Mouse (Mus musculus): ENCODE data around the gene Ier5l. TPM values are rescaled to one million over a fixed set of nuclear protein-coding genes. Genes with fewer than 3 reads are reported as not detected.

Ier5l gene
- total RNA-seq, 2 experiments from 2014 or later, result 4.1 to 6.9 TPM

DNA sequence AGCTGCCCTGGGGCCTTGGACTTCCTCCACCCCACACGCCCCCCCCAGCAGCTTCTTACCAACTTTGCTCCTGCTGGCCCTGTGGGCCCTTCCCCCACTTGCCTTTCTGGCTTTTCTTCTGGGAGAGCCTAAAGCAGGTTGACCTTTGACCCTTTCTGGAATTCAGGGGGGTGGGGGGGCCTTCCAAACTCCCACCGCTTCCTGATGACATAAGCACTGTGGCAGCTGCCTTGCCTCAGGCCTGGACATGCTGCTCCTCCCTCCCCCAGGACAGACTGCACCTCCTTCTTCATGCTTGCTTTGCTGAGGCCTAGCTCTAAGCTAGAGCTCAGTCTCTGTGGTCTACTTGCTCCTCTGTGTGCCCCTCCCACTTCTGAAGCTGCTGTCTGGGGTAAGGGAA, 28.7 kb downstream of the Ier5l start:
- intact Hi-C loops (cut with DNase I), result loop anchor here (5.0 kb wide), 1 partner anchor 102 kb away; no protein-coding TSS in a partner anchor

DNA sequence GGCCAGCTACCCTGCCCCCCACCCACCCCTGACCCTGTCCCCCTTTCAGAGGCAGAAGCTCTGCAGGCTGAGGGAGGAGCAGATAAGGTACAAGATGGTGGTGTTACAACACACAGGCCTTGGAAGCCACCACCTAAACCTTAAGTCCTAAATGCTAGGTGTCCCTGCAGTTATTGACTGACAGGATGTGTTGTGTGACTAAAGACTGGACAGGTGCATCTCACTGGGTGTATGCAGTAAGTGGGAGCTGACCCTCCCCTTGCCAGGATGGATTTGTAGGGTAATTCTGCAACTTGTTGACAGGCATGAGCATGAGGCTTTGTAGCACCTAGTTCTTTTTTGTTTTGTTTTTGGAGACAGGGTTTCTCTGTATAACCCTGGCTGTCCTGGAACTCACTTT, 29.6 kb downstream of the Ier5l start:
- DNase-seq (ENCODE audit: low spot score), result no peak
- intact Hi-C loops (cut with DNase I), result no loop called here

More for the DNA sequence above, 28.7 kb downstream of the Ier5l start:
- DNase-seq (ENCODE audit: low spot score), result peak; percentile 39

DNA sequence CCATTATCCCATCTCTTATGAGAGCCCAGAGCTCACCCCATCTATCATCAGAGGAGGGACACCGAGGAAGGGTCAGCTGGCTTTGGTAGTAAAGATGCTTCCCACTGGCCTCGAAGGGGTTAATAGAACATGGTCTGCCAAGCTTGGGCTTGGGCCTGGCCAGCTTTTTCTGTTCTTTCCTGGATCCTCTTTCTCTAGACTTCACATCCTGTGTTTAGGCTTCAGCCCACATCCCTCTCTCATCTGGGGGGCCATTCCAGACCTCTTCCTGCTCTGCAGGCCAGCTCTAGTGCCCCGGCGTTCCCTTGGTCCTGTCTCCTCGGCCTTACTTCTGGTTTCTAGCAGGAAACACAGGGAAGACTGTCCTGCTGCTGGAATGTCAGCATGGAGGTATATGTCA, 30.0 kb downstream of the Ier5l start:
- intact Hi-C loops (cut with DNase I), result no loop called here
- no peak for DNase-seq (ENCODE audit: low spot score)

DNA sequence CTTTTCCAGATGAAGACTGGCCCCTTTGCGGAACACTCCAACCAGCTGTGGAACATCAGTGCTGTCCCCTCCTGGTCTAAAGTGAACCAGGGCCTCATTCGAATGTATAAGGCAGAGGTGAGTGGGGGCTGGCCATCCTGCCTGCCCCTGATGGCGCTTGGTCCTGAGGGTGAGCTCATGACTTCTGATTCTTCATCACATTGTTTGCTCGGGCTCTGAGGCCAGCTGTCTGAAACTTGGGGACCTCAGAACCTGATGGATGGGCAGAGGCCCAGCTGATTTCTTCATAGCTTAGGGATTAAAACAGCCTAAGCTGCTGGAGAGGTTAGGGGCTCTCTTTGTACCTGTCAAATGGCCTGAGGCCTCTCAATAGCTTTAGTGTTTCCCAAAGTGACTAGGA, 30.7 kb downstream of the Ier5l start:
- intact Hi-C loops (cut with DNase I), result no loop called here
- DNase-seq (ENCODE audit: low spot score), result no peak

DNA sequence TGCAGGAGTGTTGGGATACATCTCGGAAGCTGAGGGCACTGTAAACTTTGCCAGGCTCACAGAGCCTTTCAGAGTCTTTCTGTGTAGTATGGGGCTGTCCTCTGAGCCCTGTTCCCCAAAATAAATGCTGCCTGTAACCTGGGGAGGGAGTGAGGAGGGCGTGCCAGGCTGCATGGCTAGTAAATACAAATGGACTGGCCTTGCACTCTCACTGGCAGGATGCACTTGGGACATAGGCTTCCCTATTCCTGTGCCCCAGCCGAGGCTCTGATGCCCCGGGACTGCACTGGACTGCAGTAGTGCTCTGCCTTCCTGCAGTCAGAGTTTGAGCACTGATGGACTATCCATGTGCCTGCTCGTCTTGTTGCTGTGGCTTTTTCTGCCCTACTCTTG, 31.5 kb downstream of the Ier5l start:
- DNase-seq (ENCODE audit: low spot score), result no peak
- intact Hi-C loops (cut with DNase I), result no loop called here

DNA sequence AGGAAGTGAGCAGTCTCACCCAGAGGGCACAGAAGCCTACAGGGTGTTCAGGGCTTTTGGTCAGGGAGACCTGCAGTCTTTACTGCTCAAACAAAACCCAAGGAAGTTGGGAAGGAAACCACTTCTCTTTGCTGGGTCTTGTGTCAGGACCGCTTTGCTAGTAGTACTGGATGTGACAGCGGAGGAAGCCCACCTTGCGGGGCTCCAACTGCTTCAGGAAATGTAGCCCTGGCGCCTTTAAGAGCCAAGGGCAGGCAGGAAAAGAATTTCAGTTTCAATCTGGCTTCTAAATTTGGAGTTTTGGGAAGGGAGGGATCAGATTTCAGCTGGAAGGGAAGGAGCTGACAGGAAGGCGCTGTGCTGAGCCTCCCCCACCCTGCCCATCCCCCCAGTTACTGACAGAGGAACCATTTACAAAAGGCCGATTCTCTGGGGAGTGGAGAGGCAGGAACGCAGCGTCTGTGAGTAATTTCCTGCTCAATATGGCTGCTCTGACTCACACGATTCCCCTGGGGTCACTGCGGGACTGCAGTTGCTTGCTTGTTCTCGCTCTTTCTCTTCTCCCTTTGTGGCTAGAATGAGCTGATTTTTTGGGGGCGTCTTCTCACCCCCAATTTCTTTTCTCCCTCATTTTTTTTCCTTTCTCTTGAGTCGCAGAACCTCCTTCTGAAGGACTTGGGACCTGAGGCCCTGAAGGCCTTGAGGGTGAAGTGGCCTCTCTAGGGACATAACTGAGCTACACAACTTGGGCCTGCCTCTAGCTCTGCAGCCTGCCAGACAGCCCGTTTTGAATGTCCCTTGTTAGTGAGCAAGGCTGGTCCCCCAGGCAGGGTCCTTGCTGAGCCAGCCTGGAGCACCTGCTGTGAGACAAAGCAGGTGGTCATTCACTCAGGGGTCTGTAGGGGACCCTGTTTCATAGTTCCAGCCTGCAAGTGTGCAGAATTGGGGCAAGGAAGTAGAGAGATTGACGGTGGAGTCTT, 32.2 kb downstream of the Ier5l start:
- intact Hi-C loops (cut with DNase I), result loop anchor here (1.0 kb wide), 1 partner anchor 28 kb away; no protein-coding TSS in a partner anchor
- peak; percentile 85 for DNase-seq (ENCODE audit: low spot score)

DNA sequence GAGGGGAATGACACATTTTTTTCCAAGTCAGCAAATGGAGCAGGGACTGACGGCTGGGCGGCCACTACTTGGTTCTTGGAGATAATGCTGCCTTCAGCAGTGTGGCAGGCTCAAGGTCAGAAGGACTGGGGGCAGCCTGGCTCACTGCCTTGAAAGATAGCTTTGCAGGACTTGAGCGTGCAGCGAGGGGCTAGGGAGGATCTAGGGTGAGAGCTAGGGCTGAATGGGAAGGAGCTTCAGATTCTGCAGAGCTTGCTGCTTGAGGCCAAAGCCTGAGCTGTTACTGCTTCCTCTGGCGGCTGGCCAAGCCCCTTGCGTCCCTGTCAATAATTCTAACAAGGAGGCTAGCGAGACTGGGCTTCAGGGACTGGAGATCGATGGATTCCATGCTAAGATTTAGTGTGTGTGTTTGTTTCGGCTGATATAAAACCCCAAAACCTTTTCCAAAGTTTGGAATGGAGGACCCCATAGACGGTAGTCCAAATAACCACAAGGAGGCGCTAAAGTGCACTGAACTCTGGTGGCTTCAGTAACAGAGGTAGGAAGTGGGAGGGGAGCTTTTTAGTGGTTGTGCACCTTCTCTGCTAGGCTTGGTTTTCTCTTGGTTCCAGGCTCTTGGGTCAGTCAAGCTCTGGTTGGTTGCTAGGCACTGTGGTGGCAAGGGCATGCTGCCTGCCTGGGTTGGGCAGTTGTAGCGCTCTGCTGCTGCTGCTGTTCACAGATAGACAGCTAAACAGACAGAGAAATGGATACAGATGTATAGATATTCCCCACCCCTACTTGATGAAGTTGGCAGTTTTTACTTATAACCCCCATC, 33.1 kb downstream of the Ier5l start:
- intact Hi-C loops (cut with DNase I), result loop anchor here (1.0 kb wide), 1 partner anchor 29 kb away; no protein-coding TSS in a partner anchor
- DNase-seq (ENCODE audit: low spot score), result peak; percentile 58

DNA sequence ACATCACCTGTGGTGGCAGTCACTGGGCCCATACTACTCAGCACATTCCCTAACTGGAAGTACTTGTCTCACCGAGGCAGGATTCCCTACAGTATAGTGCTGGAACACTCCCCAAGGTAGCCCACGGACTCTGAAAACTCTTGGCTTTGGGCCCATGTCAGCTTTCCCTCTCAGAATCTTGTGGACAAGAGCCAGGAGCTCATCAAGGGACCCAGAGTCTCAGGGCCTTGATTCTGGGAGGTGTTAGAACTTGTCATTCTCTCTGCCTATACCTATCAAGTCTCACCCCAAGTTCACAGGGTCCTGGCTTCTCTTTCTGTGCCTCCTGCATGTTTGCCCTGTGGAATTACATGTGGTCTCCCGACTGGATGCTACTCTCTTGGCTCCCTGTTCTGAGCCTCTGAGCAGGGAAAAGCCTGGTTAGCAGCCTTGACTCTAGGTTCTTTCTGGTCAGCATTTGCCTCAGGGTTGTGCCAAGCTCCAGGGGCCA, 33.8 kb downstream of the Ier5l start:
- intact Hi-C loops (cut with DNase I), result no loop called here
- DNase-seq (ENCODE audit: low spot score), result no peak

DNA sequence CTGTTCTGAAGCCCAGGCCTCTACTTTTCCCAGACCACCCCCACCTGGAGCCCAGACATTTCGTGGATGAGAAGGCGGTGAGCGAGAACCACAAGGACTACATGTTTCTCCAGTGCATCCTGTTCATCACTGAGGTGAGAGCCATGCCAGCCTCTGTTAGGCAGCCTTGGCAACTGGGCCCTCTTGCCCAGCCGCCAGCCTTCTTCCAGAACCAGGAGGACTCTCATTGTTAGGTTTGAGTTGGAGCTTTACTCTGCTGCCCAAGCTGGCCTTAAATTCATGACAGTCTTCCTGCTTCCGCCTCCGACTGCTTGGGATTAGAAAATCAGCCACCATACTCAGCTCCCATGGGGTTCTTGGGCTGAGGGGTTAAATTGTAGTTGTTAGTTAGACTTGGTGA, 34.4 kb downstream of the Ier5l start:
- no peak for DNase-seq (ENCODE audit: low spot score)
- intact Hi-C loops (cut with DNase I), result loop anchor here (5.0 kb wide), 1 partner anchor 338 kb away; no protein-coding TSS in a partner anchor

DNA sequence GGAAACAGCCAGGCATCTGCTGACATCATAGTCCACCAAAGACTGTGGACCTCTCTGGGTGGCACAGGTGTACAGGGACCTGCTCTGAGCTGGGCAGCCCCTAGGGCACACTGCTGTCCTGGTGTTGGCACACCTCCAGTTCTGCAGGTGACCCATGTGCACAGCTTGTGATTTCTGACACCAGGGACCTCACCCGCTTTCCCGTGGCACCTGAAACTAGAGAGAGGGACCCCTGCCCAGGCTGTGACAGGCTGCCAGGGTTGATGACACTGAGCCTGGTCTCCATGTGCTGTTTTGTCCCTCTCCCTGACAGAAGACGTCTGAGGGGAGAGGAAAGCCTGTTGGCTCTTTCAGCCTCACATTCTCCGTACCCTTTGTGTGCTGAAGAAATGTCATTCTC, 36.2 kb downstream of the Ier5l start:
- intact Hi-C loops (cut with DNase I), result loop anchor here (2.0 to 5.0 kb wide), 2 partner anchors 175 to 340 kb away; no protein-coding TSS in a partner anchor
- DNase-seq (ENCODE audit: low spot score), result no peak

DNA sequence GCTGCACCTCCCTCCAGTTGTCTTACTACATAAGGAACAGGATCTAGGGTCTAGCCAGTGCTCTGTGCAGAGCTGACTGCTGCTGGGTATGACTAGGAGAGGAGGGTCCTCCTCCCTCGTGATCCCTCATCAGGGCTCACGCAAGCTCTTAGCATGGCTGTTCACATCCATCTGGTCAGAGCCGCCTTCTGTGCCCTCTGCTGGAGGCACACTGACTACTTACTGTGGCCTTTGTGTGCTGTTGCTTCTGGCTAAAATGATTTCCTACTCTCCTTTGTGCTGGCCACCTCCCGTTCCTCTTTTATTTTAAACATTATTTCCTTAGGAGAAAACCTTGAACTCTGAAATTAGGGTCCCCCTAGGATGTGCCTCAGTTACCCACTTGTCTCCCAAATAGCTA, 37.2 kb downstream of the Ier5l start:
- intact Hi-C loops (cut with DNase I), result loop anchor here (2.0 to 5.0 kb wide), 2 partner anchors 176 to 340 kb away; no protein-coding TSS in a partner anchor
- DNase-seq (ENCODE audit: low spot score), result no peak

DNA sequence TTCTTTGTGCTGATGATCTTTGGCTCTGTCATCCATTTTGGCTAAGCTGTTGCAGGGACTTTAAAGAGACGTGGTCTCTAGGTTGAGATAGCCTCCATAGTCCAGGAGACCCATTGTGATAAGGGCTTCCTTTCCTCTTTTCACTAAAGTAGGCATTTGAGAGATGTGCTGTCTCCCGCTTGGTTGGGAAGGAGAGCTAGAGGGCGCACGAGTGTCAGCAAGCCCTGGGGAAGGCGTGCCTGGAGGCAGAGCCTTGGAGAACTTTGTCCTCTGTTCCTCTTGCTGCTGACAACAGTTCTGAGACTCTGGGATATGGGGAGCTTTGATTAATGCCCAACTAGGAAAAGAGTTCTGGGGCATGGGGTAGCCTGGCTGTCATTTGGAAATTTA, 37.9 kb downstream of the Ier5l start:
- DNase-seq (ENCODE audit: low spot score), result no peak
- intact Hi-C loops (cut with DNase I), result loop anchor here (2.0 to 5.0 kb wide), 2 partner anchors 177 to 341 kb away; no protein-coding TSS in a partner anchor

DNA sequence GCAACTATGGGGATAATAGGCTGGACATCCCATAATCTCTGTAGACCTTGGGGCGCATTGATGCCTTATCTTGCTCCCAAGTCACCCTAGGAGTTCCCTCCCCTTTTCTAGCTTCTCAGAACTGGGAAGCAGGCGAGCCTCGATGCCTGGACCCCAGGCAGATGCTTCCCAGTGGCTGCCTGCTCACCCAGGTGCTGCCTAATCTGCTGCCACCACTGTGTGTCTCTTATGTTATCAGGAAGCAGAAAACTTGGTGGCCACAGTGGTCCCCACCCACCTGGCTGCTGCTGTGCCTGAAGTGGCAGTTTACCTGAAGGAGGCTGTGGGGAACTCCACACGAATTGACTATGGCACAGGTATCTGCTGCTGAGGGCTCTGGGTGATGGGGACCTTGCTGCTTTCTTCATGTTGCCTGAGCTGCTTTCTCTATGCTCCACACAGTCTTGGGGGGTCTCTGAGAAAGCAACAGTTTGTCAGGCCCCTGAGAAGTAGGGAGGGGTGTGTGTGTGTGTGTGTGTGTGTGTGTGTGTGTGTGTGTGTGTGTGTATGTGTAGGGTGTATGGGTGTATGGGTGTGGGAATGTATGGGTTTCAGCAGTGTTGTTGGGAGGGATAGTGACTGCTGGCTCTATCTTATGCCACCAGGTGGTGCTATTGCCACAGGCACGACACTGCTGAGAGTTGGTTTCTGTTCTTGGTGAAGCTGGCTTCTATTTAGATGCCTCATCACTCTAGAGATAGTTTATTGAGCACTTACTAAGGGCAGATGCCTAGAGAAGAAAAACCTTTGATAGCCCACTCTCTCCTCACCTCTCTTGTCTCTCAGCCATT, 38.5 kb downstream of the Ier5l start:
- intact Hi-C loops (cut with DNase I), result loop anchor here (2.0 to 5.0 kb wide), 4 partner anchors 177 to 499 kb away; no protein-coding TSS in a partner anchor
- peak; percentile 40 for DNase-seq (ENCODE audit: low spot score)

DNA sequence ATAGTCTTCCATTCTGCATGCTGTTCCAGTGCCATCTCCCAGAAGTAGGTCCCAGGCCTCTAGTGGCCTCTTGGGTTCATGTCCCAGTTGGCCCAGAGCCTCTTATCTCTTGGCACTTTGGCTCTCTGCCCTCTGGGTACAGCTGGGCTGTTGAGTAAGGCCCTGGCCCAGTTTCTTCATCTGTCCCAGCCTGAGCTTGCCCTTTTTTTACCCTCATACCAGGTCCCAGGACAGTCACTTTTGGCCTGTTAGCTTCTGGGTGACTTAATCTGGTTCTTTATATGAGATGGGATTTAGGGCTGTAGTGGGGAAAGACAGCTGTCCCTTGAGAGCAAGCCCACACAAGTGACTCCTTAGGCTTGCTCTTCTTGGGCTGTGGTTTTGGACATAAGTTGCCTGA, 44.9 kb downstream of the Ier5l start:
- no peak for DNase-seq (ENCODE audit: low spot score)
- intact Hi-C loops (cut with DNase I), result no loop called here

Other genes starting within 250 kb of the Ier5l start
- 10 to 100 TPM; 58.2 to 66.7 TPM for gene Lrrc8a, start 236.5 kb downstream of the Ier5l start, total RNA-seq (2021)
- 1 to 10 TPM; 3.7 to 4.4 TPM for gene Gm28035, start 233.7 kb downstream of the Ier5l start, total RNA-seq (2021)
- 100 to 1,000 TPM in 1 of 2 experiments, 10 to 100 TPM in 1; 94.8 to 104 TPM for gene Phyhd1, start 208.0 kb downstream of the Ier5l start, total RNA-seq (2021)
- under 1 TPM in 1 of 2 experiments, not detected in 1; 0.91 TPM for gene Gm28038, start 193.2 kb downstream of the Ier5l start, total RNA-seq (2021)
- gene Dolk, start 187.9 kb downstream of the Ier5l start, total RNA-seq (2021), result 10 to 100 TPM; 23.6 to 26.3 TPM
- gene Nup188, start 187.8 kb downstream of the Ier5l start, total RNA-seq (2021), result 10 to 100 TPM; 19.6 to 20.0 TPM
- gene Sh3glb2, start 114.9 kb downstream of the Ier5l start, total RNA-seq (2021), result 10 to 100 TPM; 39.7 to 40.3 TPM
- gene Miga2, start 110.0 kb downstream of the Ier5l start, total RNA-seq (2021), result 10 to 100 TPM; 68.5 to 74.0 TPM
- gene Dolpp1, start 82.0 kb downstream of the Ier5l start, total RNA-seq (2021), result 10 to 100 TPM in 1 of 2 experiments, 1 to 10 TPM in 1; 8.3 to 10.4 TPM
- gene Crat, start 58.4 kb downstream of the Ier5l start, total RNA-seq (2021), result 100 to 1,000 TPM; 433 to 486 TPM
- gene Ptpa, start 58.2 kb downstream of the Ier5l start, total RNA-seq (2021), result 10 to 100 TPM; 91.2 to 92.3 TPM
- 1 to 10 TPM; 1.2 TPM for gene Cstad, start 120.8 kb upstream of the Ier5l start, total RNA-seq (2021)